Mouse (Mus musculus) hindlimb bud, embryonic 11.5 days (tissue): ENCODE data around the gene Palm.
A peak's percentile ranks its signal among the peaks of the same experiment; 100 is the strongest.

Source experiments
- DNase-seq: peaks from one replicate; pipeline ENCODE4 v3.0.0-alpha.2; 2012; ENCODE audit warnings: low read depth, low spot score; ENCODE audit errors: extremely low spot score

The Palm gene

DNA sequence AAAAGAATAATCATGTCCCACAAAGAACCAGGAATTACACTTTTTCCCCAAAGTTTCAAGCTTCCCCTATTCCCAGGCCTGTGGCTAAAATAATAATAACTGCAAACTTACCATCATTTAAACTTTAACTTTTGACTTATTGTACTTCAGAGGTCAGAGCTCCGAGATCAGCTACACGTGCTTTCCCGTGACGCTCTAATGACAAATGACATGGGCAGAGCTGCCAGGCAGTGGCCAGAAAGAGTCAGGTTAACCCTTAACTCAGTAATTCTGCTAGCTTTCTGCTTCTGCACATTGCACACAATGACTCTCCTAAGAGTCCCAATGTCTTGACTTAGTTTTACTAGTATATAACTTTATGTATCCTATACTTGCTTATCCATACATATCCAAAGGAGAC lies 24.0 kb upstream of the Palm start:
- no peak for DNase-seq

DNA sequence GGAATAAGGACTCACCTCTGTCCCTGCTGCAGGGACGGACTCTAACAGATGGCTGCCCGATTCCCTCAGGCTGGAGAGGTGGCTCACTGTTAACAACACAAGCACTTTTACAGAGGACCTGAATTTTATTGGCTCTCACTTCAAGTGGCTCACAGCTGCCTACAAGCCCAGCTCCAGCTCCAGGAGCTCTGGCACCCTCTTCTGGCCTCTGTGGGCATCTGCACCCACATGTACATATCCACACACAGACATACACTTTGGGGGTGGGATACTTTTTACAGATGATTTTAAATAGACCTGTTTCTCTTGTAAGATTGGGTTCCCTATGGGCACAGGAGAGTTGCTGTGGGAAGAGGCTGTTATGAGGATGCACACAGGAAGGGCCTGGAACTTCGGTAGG lies 21.1 kb upstream of the Palm start:
- DNase-seq: no peak

DNA sequence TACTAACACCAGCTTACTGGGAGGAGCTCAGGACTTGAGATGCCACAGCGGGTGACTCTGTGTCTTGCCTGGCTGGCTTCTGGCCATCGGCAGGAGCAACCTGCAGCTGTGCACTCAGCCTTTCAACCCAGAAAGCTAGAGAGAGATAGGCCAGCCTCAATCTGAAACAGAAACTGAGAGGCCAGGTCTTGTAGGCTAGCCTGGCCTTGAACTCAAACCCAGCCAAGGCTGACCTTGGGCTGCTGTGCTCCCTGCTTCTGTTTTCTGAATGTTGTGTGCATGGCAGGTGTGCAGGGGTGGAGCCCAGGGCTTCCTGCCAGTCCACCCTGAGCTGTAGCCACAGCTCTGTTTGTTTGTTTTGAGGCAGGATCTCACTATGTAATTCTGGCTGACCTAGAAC lies 20.2 kb upstream of the Palm start:
- DNase-seq: no peak

DNA sequence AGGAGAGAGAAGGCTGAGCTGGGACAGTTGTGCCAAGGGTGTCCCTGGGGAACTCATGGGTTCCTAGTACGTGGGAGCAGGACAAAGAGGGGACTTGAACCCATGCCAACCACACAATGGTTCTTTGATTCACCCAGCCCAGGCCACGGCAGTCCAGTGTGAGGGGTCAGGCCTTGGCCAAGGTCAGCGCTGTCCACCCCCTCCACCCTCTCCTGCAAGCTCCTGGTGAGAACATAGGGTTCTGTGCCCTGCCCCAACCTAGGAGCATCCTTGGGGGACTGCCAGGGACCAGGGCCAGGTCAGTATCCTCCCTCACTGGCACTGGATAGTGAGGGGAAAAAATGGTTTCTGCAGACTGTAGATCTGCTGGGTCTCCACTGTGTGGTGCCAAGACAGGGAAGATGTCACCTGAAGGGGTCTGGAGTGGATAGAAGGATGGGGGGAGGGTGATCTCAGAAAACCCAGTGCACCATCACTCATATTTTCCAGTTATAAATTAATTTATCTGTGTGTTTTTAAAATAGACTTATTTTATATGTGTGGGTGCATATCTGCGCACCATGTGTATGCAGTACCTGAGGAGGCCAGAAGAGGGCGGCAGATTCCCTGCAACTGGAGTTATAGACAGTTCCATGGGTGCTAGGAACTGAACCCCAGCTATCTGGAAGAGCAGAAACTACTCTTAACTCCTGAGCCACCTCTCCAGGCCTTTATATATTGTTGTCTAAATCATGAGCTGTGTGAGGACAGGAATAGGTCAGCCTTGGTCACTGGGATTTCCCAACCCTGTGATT lies 18.7 kb upstream of the Palm start:
- no peak for DNase-seq

DNA sequence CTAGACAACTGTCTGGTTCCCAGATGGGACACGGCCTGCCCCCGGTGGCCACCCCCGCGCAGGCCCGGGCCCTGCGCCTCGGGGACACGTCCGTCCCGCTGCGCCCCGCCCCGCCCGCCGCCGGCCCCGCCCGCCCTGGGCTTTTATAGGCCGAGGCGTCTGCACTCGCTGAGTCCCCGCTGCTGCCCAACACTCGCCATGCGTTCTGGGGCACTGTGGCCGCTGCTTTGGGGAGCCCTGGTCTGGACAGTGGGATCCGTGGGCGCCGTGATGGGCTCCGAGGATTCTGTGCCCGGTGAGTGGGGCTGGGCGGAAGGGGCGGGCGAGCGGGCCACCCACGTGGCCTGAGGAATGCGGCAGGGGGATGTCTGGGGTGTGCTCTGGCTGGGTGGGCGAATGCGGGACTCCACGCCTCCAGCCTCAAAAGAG lies 16.3 kb upstream of the Palm start, which contains the start of gene Fstl3:
Gene Fstl3 (plus strand): TSS at position 170 of the 429 bp plus-strand sequence.
- DNase-seq: no peak

DNA sequence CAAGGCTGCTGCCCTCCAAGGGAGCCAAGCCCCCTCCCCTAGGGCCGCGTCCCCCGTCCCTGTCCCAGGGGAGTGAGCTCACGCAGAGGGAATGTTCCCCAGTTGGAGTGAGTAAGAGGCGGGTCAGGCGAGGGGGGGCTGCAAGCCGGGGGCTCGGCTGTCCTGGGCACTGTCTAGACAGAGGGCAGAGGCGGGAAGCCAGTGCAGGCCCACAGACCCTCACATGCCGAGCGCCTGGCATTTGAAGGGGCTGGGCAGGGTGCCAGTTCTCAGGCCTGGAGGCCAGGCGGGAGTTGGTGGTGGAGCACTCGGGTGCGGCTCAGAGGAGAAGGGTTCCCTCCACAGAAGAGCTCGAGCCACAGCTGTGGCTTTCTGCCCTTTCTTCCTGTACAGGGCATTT lies 15.4 kb upstream of the Palm start:
- DNase-seq: no peak

DNA sequence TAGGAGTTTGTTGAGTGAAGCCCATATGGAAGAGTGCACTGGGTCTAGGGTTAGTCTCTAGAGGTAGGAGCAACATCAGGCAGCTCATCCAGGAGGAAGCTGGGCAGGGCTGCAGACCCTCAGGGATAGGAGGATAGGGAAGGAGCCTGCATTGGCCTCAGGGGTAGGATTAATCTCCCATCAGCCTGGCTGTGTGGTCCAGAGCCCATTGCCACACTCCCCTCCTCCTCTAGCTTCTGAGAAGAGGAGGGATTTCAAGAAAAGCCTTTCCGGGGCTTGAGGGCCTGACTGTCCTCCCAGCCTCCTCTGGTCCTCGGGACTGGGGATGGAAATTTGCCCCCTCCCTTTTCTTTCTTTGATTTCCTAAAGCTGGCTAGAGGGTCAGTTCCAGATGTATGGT lies 14.2 kb upstream of the Palm start:
- no peak for DNase-seq

DNA sequence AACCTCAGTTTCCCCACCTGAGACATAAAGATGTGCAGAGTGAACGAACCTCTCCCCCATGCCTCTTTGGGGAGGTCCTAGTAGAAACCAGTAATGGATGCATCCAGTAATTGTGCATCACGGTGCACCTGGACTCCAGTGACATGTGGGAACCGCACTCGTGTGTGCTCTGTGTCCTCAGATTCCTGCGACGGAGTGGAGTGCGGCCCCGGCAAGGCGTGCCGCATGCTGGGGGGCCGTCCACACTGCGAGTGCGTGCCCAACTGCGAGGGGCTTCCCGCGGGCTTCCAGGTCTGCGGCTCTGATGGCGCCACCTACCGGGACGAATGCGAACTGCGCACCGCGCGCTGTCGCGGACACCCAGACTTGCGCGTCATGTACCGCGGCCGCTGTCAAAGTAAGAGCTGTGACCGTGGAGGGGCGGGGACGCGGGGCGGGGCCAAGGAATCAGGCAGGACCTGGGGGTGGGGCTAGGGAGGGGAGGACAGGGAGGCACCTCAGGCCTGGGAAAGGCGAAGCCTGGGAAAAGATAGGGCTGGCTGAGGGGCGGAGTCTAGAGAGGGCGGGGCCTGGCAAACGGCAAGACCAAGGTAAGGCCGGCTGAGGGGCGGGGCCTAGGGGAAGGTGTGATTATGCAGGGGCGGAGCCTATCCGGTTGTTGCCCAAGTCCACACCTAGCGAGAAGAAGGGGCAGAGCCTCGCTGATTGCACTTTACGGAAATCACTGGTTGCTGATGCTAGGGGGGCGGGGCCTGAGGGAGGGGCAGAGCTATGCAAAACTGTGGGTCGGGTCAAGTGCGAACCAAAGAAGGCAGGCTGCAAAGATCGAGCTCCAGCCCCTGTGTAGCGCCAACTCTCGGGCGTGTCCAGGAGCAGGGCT lies 13.3 kb upstream of the Palm start:
- peak; percentile 79 for DNase-seq

DNA sequence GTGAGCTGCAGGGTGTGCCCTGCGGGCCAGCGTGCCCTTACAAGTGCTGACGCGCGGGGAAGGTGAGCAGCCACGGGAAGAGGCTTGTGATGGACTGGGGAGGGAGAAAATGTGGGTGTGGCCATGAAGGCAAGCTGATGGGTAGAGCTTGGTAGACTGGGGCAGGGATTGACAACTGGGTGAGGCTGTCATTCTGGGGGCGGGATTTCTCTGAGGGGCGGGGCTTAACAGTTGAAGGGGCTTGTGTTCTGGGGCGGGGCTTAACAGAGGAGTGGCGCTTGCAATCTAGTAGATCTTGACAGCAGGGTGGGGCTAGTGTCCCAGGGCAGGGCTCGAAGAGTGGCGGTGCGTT lies 12.7 kb upstream of the Palm start:
- no peak for DNase-seq

DNA sequence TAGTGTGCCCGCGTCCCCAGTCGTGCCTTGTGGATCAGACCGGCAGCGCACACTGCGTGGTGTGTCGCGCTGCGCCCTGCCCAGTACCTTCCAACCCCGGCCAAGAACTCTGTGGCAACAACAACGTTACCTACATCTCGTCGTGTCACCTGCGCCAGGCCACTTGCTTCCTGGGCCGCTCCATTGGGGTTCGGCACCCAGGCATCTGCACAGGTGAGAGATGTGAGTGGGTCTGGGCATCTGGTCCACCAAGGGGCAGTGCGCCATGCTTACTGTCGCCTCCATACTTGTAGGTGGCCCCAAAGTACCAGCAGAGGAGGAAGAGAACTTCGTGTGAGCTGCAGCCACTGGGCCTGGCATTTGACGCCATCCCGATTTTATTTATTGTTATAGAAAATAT lies 12.2 kb upstream of the Palm start:
- no peak for DNase-seq

DNA sequence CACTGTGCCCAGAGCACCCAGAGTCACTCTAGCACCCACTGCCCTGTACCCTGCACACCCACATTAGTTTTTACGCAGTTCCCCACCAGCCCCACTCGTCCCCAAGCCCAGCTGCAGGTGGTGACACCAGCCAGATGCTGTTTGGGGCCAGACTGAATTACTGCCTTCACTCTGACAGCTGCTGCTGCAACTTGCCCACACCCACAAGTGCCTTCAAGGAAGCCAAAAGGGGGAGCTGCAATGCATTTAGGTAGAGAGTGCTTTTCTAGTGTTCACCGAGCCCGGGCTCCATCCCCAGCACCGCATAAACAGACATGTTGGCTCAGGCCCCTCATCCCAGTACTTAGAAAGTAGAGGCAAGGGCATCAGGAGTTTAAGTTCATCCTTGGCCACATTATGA lies 11.4 kb upstream of the Palm start:
- DNase-seq: no peak

DNA sequence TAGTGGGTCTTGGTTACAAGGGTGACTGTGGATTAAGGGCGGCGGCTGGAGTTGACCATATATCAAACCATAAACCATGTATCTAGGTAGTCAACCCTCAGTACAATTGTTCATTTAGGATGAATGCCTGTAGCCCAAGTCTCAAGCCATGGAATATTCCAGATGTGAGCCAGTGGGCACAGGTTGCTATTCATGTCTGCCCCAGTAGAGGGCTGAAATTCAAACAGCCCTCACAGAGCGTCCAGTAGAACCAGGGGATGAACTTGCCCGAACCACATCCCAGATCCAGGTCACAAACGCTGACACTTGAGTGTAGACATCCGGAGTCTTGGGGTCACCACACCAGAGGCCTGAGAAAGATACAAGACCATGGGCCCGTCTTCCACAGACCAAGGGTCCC lies 10.3 kb upstream of the Palm start:
- no peak for DNase-seq

DNA sequence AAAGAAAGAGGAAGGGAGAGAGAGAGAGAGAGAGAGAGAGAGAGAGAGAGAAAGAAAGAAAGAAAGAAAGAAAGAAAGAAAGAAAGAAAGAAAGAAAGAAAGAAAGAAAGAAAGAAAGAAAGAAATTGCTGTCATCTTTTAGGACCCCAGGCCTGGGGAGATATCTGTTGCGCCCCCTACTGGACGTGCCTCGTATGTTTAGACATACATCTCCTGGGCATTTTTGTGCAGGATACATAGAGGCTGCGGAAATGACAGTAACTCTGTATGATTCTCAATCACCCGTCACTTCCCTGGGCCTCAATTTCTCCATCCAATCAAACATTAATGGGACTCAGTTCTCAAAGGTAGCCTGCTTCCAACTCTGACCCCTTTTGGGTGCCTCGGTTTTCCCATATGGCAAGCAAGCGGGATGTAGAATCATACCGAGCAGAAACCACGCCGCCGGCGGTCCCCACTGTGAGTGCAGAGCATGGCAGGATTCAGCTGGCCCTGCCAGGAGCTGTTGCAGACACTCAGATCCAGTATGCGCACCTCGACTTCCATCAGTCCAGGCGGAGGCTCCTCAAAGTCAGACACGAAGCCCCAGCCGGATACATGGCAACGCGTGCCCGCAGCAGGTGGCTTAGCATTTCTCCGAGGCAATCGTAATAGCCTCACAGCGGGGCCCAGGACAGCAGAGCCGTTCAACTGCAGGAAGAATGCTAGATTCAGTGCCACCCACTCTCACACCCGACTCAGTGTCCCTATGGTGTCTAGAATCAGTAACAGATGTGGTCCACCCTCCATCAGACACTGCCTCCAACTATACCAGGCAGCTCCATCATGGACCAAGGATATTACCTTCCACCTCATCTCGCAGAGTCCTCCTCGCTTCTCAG lies 9.2 kb upstream of the Palm start:
- no peak for DNase-seq

DNA sequence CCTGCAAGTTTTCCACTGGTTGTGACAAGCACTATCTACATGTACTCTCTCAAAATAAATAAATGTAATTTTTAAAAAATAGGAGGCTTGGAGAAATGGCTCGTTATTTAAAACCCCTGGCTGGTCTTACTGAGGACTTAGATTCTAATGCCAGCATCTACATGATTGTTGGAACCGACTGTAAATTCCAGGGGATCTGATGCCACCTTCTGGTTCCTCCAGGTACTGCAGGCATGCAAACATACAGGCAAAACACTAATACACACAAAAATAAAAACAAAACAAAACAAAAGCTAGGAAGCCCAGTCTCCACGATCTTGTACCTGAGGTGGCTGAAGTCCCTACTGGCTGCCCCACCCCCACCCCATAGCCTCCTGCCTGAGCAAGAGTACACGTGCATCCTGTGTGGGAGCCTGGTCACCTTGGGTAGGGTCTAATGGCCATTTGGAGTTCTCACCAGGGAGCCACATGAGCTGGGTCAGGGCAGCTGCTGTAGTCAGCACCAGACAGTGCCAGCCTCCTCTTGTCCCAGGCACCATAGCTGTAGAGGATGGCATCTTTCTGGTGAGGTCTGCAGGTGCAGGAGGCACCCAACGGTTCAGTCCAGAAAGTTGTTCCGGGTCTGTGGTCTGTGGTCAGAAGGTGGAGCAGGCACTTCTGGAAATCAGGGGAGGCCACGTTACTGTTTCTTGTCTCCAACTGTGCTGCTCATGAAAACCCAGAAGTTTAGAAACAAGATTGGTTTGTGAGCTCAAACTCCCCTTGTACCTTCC lies 4.8 kb upstream of the Palm start:
- peak; percentile 63 for DNase-seq

DNA sequence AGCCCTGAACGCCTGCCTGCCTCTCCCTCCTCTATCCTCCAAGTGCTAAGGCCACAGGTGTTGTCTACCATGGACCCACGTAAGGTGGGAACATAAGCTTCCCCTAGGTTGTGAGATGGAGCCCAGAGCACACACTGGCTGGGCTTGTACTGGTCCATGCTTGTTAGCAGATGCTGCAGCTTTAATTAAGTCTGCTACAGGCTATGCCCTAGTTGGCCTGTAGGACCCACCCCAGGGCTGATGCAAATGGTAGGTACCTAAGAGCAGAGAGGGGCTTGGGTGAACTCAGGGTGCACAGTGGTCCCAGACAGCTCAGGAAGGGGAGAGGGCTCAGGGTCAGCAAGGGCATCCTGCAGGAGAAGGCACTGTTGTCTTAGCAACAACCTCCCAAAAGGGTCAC lies 3.8 kb upstream of the Palm start:
- no peak for DNase-seq

DNA sequence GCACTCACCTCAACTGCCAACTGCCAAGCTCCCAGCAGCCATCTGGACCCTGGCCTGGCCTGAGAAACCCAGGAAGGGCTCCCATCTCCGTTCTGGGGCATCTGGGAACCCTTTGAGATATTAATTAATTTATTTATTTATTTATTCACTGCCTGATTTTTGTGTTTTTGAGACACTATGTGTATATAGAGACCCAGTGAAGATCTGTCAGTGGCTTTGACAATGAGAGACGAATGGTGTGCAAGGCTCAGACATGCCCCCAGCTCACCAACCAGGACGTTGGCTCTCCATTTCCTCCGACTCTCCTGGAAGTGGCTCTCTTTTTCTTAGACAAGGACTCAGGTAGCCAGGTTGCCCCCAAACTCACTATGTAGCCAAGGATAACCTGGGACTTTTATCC lies 2.5 kb upstream of the Palm start, which contains the start of gene Prss57:
Gene Prss57 (minus strand): TSS at position 101 of the 400 bp plus-strand sequence.
- DNase-seq: no peak

DNA sequence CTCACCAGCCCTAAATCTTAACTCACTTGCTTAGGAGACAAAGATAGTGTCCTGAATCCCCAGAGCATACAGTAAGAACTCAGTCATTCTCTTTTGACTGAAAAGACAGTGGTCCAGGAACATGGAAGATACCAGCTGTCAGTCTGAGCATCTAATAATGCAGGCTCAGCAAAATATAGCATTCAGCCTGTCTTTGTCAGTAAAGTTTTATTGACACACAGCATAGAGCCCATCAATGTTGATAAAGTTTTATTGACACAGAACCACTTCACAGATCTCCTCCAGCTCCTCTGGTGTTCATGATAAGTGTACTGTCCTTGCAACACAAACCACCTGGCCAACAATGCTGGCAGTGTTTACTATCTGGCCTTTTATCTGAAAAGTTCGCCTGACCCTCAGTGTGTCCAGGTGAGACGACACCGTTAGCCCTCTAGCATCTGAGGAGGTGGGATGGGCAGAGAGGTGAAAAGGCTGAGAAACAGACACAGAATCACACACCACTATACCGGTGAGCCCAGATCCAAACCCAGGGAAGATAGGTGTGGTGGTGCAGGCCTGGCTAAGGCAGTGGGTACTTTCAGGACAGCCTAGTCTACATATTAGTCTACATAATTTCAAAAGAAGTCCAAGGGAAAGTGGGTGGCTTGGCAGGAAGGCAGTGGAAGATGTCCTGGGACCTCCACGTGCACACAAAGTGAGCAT lies 882 bp upstream of the Palm start:
- no peak for DNase-seq

DNA sequence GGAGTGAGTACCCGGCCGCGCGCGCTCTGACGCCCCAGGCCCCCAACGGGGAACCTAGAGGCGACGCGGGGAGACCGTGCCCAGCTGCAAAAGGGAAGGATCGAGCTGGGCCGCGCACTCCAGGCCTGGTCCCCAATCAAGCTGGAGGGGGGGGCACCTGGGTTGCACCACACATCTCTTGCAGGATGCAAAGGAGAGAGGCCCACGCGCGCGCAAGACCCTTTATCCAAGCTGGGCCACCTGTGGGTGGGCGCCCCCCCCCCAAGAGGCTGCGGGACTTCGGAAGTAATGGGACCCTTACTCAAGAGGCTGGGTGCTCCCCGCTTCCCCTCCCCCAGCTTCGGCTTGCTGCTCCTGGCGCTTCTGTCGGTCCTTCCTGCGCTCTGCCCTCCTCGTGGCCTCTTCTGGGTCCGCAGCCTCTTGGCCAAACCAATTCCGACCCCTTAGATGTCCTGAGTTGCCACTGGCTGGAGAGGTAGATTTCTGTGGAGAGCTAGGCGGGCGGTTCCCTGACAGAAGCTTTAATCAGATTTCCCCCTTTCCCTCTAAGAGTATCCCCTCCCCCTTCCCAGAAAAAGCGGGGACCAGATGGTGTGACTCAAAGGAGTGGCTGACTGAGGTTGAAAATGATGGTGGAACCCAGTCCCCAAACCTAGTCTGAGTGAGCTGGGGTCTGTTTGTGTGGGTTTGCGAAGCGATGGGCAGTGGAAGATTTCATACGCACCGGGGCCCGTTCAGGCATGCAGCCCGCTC lies 542 bp downstream of the Palm start:
- no peak for DNase-seq

DNA sequence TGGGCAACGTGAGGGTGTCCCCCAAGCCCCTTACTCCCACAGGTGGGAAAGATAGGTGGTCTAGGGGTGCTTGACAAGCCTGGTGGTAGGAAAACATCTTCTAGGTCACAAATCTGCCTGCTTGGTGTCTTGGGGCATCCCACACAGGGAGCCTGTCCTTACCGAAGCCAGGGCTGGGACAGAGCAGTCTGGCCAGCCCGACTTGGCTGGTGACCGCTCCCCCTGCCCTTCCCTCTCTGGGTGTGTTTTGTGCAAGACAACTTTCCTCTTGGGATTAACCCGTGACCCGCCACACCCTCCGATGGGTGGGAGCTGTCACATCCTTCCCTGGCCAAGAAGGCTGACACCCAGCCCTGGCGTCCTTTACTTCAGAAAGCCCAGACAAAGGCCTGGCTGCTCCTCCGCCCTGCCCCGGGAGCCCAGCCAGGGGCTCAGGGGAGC lies 1.1 kb downstream of the Palm start:
- no peak for DNase-seq
